Mouse (Mus musculus) cortical plate, adult 2 months (tissue): Measurements from ENCODE around the gene Ppp1cc. TPM values are rescaled to one million over a fixed set of nuclear protein-coding genes. Genes with fewer than 3 reads are reported as not detected.
"Not testable (repeated sequence)": the region's sequence is repeated elsewhere in the genome, so short reads cannot be mapped to it uniquely, and the experiment has no call there.

ENCODE experiments used
- H3K27ac ChIP-seq: fragments of 200-500 bp; 2 replicates; pipeline ENCODE4 v1.5.1; 2012; ENCODE audit warnings: low read length, control low read depth, inconsistent platforms; ENCODE audit not compliant: insufficient read depth
- H3K4me1 ChIP-seq: fragments of 200-500 bp; 2 replicates; pipeline ENCODE4 v1.6.1; 2011; ENCODE audit warnings: low read length; ENCODE audit not compliant: control insufficient read depth, insufficient read depth
- H3K4me3 ChIP-seq: fragments of 200-500 bp; 2 replicates; pipeline ENCODE4 v1.5.1; 2011; ENCODE audit warnings: mild to moderate bottlenecking, low read length, control low read depth; ENCODE audit not compliant: insufficient read depth
- CTCF ChIP-seq: fragments of 200-500 bp; IDR thresholded peaks from 2 replicates; pipeline ENCODE4 v1.5.1; 2011; ENCODE audit warnings: mild to moderate bottlenecking, control low read depth, low read length; ENCODE audit not compliant: insufficient read depth; ENCODE audit errors: extremely low read depth
- POLR2A ChIP-seq: fragments of 200-500 bp; IDR thresholded peaks from 2 replicates; pipeline ENCODE4 v1.6.1; 2011; ENCODE audit warnings: mild to moderate bottlenecking, low read length, control low read depth; ENCODE audit not compliant: insufficient read depth; ENCODE audit errors: extremely low read depth
- polyA plus RNA-seq: library from polyadenylated mRNA; depleted of rRNA; stranded (reverse); fragments of >200 nt; gene quantifications from 2 replicates; pipeline ENCODE4 v1.2.3, GENCODE M21; 2012

Ppp1cc gene
- polyA plus RNA-seq, 1 experiment = 186 TPM

GRCm38 (mm10) chr5:122146056-122146580 lies 12.0 kb upstream of the Ppp1cc start:
- peak overlapping the region; percentile 38 for H3K27ac ChIP-seq
- H3K4me3 ChIP-seq = no peak overlapping the region
- TF ChIP-seq POLR2A = no peak
- no peak for TF ChIP-seq CTCF
- H3K4me1 ChIP-seq = no peaks in the 10 kb centered on the region; the same call in 1 of the 2 replicates

DNA sequence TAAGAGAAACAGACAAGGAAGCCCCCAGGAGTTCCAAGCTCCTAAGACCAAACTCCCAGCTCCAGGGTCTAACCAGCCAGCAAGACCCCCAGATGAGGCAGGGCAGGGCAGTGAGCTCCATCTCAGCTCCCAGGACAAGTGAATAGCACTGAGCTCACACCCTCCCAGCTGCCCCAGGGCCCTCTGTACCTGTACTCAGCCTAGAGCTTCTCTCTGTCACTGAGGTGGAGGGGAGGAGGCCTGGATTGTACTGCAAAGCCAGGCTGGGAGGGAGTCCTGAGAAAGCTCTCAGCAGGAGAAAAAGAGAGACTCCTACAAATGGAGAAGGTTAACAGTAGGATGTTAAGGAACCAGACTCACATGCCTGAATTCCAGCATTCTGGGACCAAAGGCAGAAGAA lies 11.5 kb upstream of the Ppp1cc start:
- no peak for TF ChIP-seq POLR2A
- no peak for TF ChIP-seq CTCF
- H3K27ac ChIP-seq = peak overlapping the region; percentile 38

GRCm38 (mm10) chr5:122148107-122148506 lies 10.0 kb upstream of the Ppp1cc start:
- no peak for TF ChIP-seq POLR2A
- no peak for TF ChIP-seq CTCF
- Histone ChIP-seq H3K27ac (no peak overlapping the region), H3K4me1 (no peaks in the 10 kb centered on the region; the same call in 1 of the 2 replicates), H3K4me3 (no peak overlapping the region)

More for the DNA sequence above, 11.5 kb upstream of the Ppp1cc start:
- H3K4me1 ChIP-seq = no peaks in the 10 kb centered on the region; the same call in 1 of the 2 replicates
- H3K4me3 ChIP-seq = no peak overlapping the region

GRCm38 (mm10) chr5:122149259-122149658 lies 8.8 kb upstream of the Ppp1cc start:
- Histone ChIP-seq H3K4me1 (no peaks in the 10 kb centered on the region; the same call in 1 of the 2 replicates), H3K4me3 (no peak overlapping the region), H3K27ac (no peak overlapping the region)
- TF ChIP-seq CTCF = no peak
- no peak for TF ChIP-seq POLR2A

GRCm38 (mm10) chr5:122152508-122152907 lies 5.6 kb upstream of the Ppp1cc start:
- H3K4me1 ChIP-seq, H3K4me3 ChIP-seq, H3K27ac ChIP-seq: not testable (repeated sequence)

GRCm38 (mm10) chr5:122154006-122154405 lies 4.1 kb upstream of the Ppp1cc start:
- Histone ChIP-seq H3K4me3 (no peak overlapping the region), H3K4me1 (no peaks in the 10 kb centered on the region), H3K27ac (no peak overlapping the region)
- TF ChIP-seq CTCF = no peak
- no peak for TF ChIP-seq POLR2A

- H3K27ac ChIP-seq = no peak overlapping the region
- H3K4me3 ChIP-seq = no peak overlapping the region
- TF ChIP-seq POLR2A = no peak
- no peak for TF ChIP-seq CTCF
- peaks cover 2% of the 10 kb centered on the region; the same call in 1 of the 2 replicates for H3K4me1 ChIP-seq
Measured at GRCm38 (mm10) chr5:122154782-122155181, 3.3 kb upstream of the Ppp1cc start.

DNA sequence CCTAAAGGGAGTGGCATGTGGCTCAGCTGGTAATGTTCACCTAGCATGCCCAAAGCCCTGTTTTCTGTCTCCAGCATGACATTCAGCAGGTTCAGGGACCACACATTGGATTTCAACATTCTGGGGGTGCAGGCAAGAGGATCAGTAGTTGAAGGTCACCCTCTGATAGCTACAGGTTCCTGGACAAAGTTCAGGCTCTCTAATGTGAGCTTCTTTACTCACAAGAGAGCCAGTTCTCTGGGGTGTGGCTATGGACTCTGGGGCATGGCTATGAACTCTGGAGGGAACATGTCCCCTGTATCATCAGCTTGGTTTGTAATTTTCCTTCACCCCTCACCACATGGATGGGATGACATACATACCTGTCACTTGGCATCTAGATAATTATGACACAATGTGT lies 2.5 kb upstream of the Ppp1cc start:
- peaks cover 2% of the 10 kb centered on the region; the same call in 1 of the 2 replicates for H3K4me1 ChIP-seq
- TF ChIP-seq POLR2A (no peak), CTCF (no peak)
- no peak overlapping the region for H3K27ac ChIP-seq
- no peak overlapping the region for H3K4me3 ChIP-seq

- Histone ChIP-seq H3K4me3 (no peak overlapping the region), H3K4me1 (peaks cover 4% of the 10 kb centered on the region; the same call in 1 of the 2 replicates), H3K27ac (no peak overlapping the region)
- TF ChIP-seq POLR2A (no peak), CTCF (no peak)
Measured at GRCm38 (mm10) chr5:122156486-122156885, 1.6 kb upstream of the Ppp1cc start.

DNA sequence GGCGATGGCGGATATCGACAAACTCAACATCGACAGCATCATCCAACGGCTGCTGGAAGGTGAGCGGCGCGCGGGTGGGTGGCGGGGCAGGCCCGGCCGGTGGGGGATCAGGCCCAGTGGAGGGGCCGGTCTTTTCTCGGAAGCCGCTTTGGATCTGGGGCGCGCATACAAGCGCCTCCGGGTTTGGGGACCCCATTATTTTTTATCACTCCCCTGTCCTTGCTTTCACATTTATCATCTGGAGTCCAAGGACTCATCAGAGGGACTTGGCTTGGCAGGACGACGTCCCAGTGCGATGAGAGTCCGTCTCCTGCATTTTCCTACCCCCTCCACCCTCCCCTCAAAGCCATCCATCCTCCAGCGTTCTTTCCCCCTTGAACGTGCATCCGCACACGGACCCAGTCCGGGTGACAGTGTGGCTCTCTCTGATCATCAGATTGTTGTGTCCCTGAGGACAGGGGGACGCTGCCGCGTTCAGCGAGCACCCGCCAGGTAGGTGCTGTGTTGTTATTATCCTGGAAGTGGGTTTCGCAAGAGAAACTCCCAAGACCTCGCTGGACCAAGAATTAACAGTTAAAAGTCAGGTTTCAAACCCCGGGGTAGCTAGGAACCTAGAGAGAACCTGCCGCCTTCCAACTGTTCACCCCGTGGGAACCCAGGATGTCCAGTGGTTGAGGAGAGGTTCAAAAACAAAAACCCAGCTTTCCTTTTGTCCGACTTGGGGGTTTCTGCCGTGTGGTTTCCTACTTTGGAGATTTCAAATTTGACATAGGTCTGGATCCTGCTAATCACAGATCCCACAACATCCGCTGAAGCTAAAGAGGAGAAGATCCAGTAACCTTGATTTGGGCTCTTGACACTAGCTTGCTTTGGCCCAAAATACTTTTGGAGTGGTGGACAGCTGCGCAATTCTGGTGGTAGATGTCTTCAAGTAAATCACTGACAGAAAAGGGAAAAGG lies 758 bp downstream of the Ppp1cc start:
- H3K4me3 ChIP-seq = peak overlapping the region; percentile 97
- TF ChIP-seq POLR2A (peak; percentile 22; the same call in 1 of the 2 replicates), CTCF (no peak)
- peak overlapping the region; percentile 81 for H3K27ac ChIP-seq
- H3K4me1 ChIP-seq = peaks cover 18% of the 10 kb centered on the region
